Mouse (Mus musculus) hindbrain, embryonic 16.5 days (tissue): ENCODE data around the gene Farp1. TPM values are rescaled to one million over a fixed set of nuclear protein-coding genes. Genes with fewer than 3 reads are reported as not detected.
A peak's percentile ranks its signal among the peaks of the same experiment; 100 is the strongest.
"Not testable (repeated sequence)": the region's sequence is repeated elsewhere in the genome, so short reads cannot be mapped to it uniquely, and the experiment has no call there.

Experiments
- ATAC-seq: fragments of 200-750 bp; cut with Nextera tagmentation; 2 replicates; pipeline ENCODE4 v1.8.0; 2017; ENCODE audit warnings: moderate TSS enrichment, moderate library complexity
- H3K27ac ChIP-seq: fragments of 300-500 bp; sonication (generic); 2 replicates; pipeline ENCODE4 v1.5.1; 2014; ENCODE audit warnings: low read depth, mild to moderate bottlenecking, control low read depth, low read length, moderate library complexity
- H3K27me3 ChIP-seq: fragments of 300-500 bp; sonication (generic); replicated peaks from 2 replicates; pipeline ENCODE4 v1.6.1; 2014; ENCODE audit warnings: low read length; ENCODE audit not compliant: control insufficient read depth, insufficient read depth
- H3K36me3 ChIP-seq: fragments of 300-500 bp; sonication (generic); 2 replicates; pipeline ENCODE4 v1.6.1; 2014; ENCODE audit warnings: mild to moderate bottlenecking, low read length, moderate library complexity, mixed read lengths; ENCODE audit not compliant: control insufficient read depth, insufficient read depth
- H3K4me1 ChIP-seq: fragments of 300-500 bp; sonication (generic); 2 replicates; pipeline ENCODE4 v1.6.1; 2014; ENCODE audit warnings: low read depth, low read length; ENCODE audit not compliant: control insufficient read depth, insufficient read depth
- H3K4me2 ChIP-seq: fragments of 300-500 bp; sonication (generic); 2 replicates; pipeline ENCODE4 v1.6.1; 2014; ENCODE audit warnings: mild to moderate bottlenecking, low read length, control low read depth, moderate library complexity
- H3K4me3 ChIP-seq: fragments of 300-500 bp; sonication (generic); 2 replicates; pipeline ENCODE4 v1.5.1; 2014; ENCODE audit warnings: mild to moderate bottlenecking, low read length, control low read depth, moderate library complexity
- H3K9ac ChIP-seq: fragments of 300-500 bp; sonication (generic); 2 replicates; pipeline ENCODE4 v1.6.1; 2014; ENCODE audit warnings: low read depth, mild to moderate bottlenecking, control low read depth, low read length, moderate library complexity
- H3K9me3 ChIP-seq: fragments of 300-500 bp; sonication (generic); 2 replicates; pipeline ENCODE4 v1.6.1; 2014; ENCODE audit warnings: mild to moderate bottlenecking, low read length, moderate library complexity; ENCODE audit not compliant: control insufficient read depth
- WGBS: fragments of 180-500 bp; shearing (Covaris S2); extraction: QIAGEN DNeasy Blood & Tissue Kit; methylation state at CpG from one replicate; pipeline ENCODE4 v1.1.7; 2014; 5-methylcytosine and 5-hydroxymethylcytosine counted together
- polyA plus RNA-seq: library from polyadenylated mRNA; unstranded; fragments of >200 nt; fragmentation: Nextera tagmentation; extraction: Ambion mirVana; gene quantifications from 2 replicates; pipeline ENCODE4 v1.2.1, GENCODE M21; 2015

Gene Farp1
- polyA plus RNA-seq, 1 experiment from 2014 or later = 28.9 TPM

GRCm38 (mm10) chr14:121122852-121123251 is 87.9 kb downstream of the Farp1 start:
- ATAC-seq = no peak
- peak overlapping the region; percentile 3; the same call in 1 of the 2 replicates for H3K27ac ChIP-seq
- 31% methylated on average over 2 of the region's 2 CpGs for WGBS
- no peaks in the 10 kb centered on the region for H3K36me3 ChIP-seq
- no peaks in the 10 kb centered on the region for H3K27me3 ChIP-seq
- H3K4me1 ChIP-seq = no peaks in the 10 kb centered on the region; the same call in 1 of the 2 replicates
- H3K9me3 ChIP-seq = no peaks in the 10 kb centered on the region
- no peak overlapping the region for H3K9ac ChIP-seq
- H3K4me3 ChIP-seq = no peak overlapping the region
- no peak overlapping the region for H3K4me2 ChIP-seq

- no peak for ATAC-seq
These were observed 89.5 kb downstream of the Farp1 start for GRCm38 (mm10) chr14:121124409-121125010.

DNA sequence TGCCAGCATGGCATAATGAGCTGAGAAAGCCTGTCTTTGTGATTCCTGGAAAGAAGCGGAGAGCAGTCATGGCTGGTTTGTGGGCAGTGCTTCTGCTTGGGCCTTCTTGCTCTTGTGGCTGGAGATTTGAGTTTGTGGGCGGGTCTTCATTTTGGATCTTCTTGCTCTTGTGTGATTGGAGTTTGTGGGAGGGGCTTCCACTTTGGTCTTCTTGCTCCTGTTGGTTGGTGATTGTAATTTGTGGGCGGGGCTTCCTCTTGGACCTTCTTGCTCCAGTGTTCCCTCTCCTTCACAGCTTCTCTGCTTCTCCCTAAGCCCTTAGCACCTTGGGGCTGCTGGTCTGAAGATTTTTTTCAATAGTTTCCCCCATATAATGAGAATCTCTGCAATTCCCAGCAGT is 90.7 kb downstream of the Farp1 start:
- Histone ChIP-seq H3K4me2 (no peak overlapping the region), H3K27ac (no peak overlapping the region), H3K27me3 (no peaks in the 10 kb centered on the region), H3K9ac (no peak overlapping the region), H3K4me1 (peaks cover 10% of the 10 kb centered on the region), H3K9me3 (no peaks in the 10 kb centered on the region), H3K4me3 (no peak overlapping the region), H3K36me3 (no peaks in the 10 kb centered on the region)
- 87% methylated on average over 3 of the region's 3 CpGs for WGBS
- ATAC-seq = no peak

More at GRCm38 (mm10) chr14:121124409-121125010, 89.5 kb downstream of the Farp1 start:
- Histone ChIP-seq H3K4me2 (no peak overlapping the region), H3K4me3 (no peak overlapping the region), H3K9ac (no peak overlapping the region), H3K4me1 (peaks cover 8% of the 10 kb centered on the region), H3K36me3 (no peaks in the 10 kb centered on the region), H3K27me3 (no peaks in the 10 kb centered on the region), H3K27ac (no peak overlapping the region), H3K9me3 (no peaks in the 10 kb centered on the region)
- WGBS = 94% methylated on average over 8 of the region's 8 CpGs

GRCm38 (mm10) chr14:121126291-121126690 is 91.3 kb downstream of the Farp1 start:
- no peak overlapping the region for H3K9ac ChIP-seq
- 78% methylated on average over 4 of the region's 4 CpGs for WGBS
- ATAC-seq = no peak
- H3K36me3 ChIP-seq = no peaks in the 10 kb centered on the region
- no peaks in the 10 kb centered on the region for H3K27me3 ChIP-seq
- H3K27ac ChIP-seq = no peak overlapping the region
- no peak overlapping the region for H3K4me2 ChIP-seq
- no peak overlapping the region for H3K4me3 ChIP-seq
- no peaks in the 10 kb centered on the region for H3K9me3 ChIP-seq
- H3K4me1 ChIP-seq = peaks cover 10% of the 10 kb centered on the region

GRCm38 (mm10) chr14:121128858-121129800 is 94.1 kb downstream of the Farp1 start:
- 0 out of 2 replicates have a peak, but pooled peaks have one; percentile 46 for ATAC-seq
- WGBS = 33% methylated on average over 20 of the region's 20 CpGs
- H3K9ac ChIP-seq = no peak overlapping the region
- no peaks in the 10 kb centered on the region for H3K27me3 ChIP-seq
- no peaks in the 10 kb centered on the region for H3K36me3 ChIP-seq
- H3K4me1 ChIP-seq = peaks cover 10% of the 10 kb centered on the region
- peak overlapping the region; percentile 40; the same call in 1 of the 2 replicates for H3K27ac ChIP-seq
- H3K9me3 ChIP-seq = no peaks in the 10 kb centered on the region
- no peak overlapping the region for H3K4me2 ChIP-seq
- no peak overlapping the region for H3K4me3 ChIP-seq

GRCm38 (mm10) chr14:121130351-121130750 is 95.4 kb downstream of the Farp1 start:
- not testable (repeated sequence) for ATAC-seq
- WGBS = 92% methylated on average over 1 of the region's 1 CpGs

DNA sequence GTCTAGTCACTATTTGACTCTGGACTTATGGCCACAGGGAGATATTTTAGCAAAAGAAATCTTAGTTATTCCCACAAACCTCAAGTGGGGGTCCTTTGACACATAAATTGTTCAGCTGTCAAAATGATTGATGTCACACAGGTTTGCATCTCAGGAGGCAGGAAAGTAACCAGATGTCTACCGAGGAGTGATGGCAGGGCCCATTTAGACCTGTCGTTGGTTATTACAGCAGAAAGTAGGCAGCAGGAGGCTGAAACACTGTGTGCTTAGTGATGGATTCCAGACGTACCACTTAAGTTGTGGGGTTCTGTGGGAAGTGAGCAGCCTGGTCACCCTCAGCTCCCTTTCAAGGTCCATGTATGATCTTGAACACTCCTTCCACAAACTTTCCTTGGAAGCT is 99.4 kb downstream of the Farp1 start:
- H3K36me3 ChIP-seq = no peaks in the 10 kb centered on the region
- no peak overlapping the region for H3K4me2 ChIP-seq
- H3K27ac ChIP-seq = no peak overlapping the region
- H3K9me3 ChIP-seq = no peaks in the 10 kb centered on the region
- 33% methylated on average over 3 of the region's 3 CpGs for WGBS
- no peak for ATAC-seq
- no peaks in the 10 kb centered on the region for H3K27me3 ChIP-seq
- H3K9ac ChIP-seq = no peak overlapping the region
- H3K4me3 ChIP-seq = no peak overlapping the region
- H3K4me1 ChIP-seq = peaks cover 3% of the 10 kb centered on the region

More at GRCm38 (mm10) chr14:121130351-121130750, 95.4 kb downstream of the Farp1 start:
- H3K27me3 ChIP-seq, H3K4me1 ChIP-seq, H3K9ac ChIP-seq, H3K4me2 ChIP-seq, H3K27ac ChIP-seq, H3K36me3 ChIP-seq, H3K4me3 ChIP-seq, H3K9me3 ChIP-seq: not testable (repeated sequence)

- no peak overlapping the region for H3K9ac ChIP-seq
- no peak overlapping the region for H3K4me2 ChIP-seq
- H3K9me3 ChIP-seq = no peaks in the 10 kb centered on the region
- no peaks in the 10 kb centered on the region for H3K36me3 ChIP-seq
- H3K4me1 ChIP-seq = peaks cover 16% of the 10 kb centered on the region
- 77% methylated on average over 7 of the region's 7 CpGs for WGBS
- H3K4me3 ChIP-seq = no peak overlapping the region
- H3K27me3 ChIP-seq = no peaks in the 10 kb centered on the region
- no peak overlapping the region for H3K27ac ChIP-seq
- ATAC-seq = no peak
These were observed 108.9 kb downstream of the Farp1 start for GRCm38 (mm10) chr14:121143831-121144455.

GRCm38 (mm10) chr14:121144496-121144895 is 109.5 kb downstream of the Farp1 start:
- Histone ChIP-seq H3K36me3 (no peaks in the 10 kb centered on the region), H3K9me3 (no peaks in the 10 kb centered on the region), H3K27me3 (no peaks in the 10 kb centered on the region), H3K4me3 (no peak overlapping the region), H3K9ac (no peak overlapping the region), H3K4me2 (no peak overlapping the region), H3K27ac (no peak overlapping the region), H3K4me1 (peaks cover 16% of the 10 kb centered on the region)
- ATAC-seq = no peak
- 74% methylated on average over 2 of the region's 2 CpGs for WGBS
